Mouse (Mus musculus) kidney, embryonic 14.5 days (tissue): ENCODE data around the gene Mllt10. TPM values are rescaled to one million over a fixed set of nuclear protein-coding genes. Genes with fewer than 3 reads are reported as not detected.

Experiments used
- ATAC-seq: fragments of 200-750 bp; cut with Nextera tagmentation; 2 replicates; pipeline ENCODE4 v1.8.0; 2017; ENCODE audit warnings: moderate number of reproducible peaks, mild to moderate bottlenecking, moderate TSS enrichment, moderate library complexity; ENCODE audit not compliant: low FRiP score, low TSS enrichment
- H3K27ac ChIP-seq: fragments of 300-500 bp; sonication (generic); 2 replicates; pipeline ENCODE4 v1.5.1; 2014; ENCODE audit warnings: low read depth, mild to moderate bottlenecking, low read length, moderate library complexity, mixed read lengths
- H3K27me3 ChIP-seq: fragments of 300-500 bp; sonication (generic); 2 replicates; pipeline ENCODE4 v1.6.1; 2014; ENCODE audit warnings: mild to moderate bottlenecking, low read length; ENCODE audit not compliant: control insufficient read depth, insufficient read depth
- H3K36me3 ChIP-seq: fragments of 300-500 bp; sonication (generic); 2 replicates; pipeline ENCODE4 v1.6.1; 2014; ENCODE audit warnings: low read length, mixed read lengths; ENCODE audit not compliant: control insufficient read depth, insufficient read depth
- H3K4me1 ChIP-seq: fragments of 300-500 bp; sonication (generic); 2 replicates; pipeline ENCODE4 v1.6.1; 2014; ENCODE audit warnings: low read length, mixed read lengths; ENCODE audit not compliant: control insufficient read depth, insufficient read depth
- H3K4me2 ChIP-seq: fragments of 300-500 bp; sonication (generic); replicated peaks from 2 replicates; pipeline ENCODE4 v1.6.1; 2014; ENCODE audit warnings: low read depth, mild to moderate bottlenecking, low read length
- H3K4me3 ChIP-seq: fragments of 300-500 bp; sonication (generic); 2 replicates; pipeline ENCODE4 v1.5.1; 2014; ENCODE audit warnings: mild to moderate bottlenecking, low read length
- H3K9ac ChIP-seq: fragments of 300-500 bp; sonication (generic); 2 replicates; pipeline ENCODE4 v1.6.1; 2014; ENCODE audit warnings: low read depth, mild to moderate bottlenecking, low read length, moderate library complexity
- H3K9me3 ChIP-seq: fragments of 300-500 bp; sonication (generic); 2 replicates; pipeline ENCODE4 v1.6.1; 2016; ENCODE audit warnings: low read length; ENCODE audit not compliant: control insufficient read depth
- WGBS: fragments of 180-500 bp; shearing (Covaris S2); extraction: QIAGEN DNeasy Blood & Tissue Kit; methylation state at CpG from one replicate; pipeline ENCODE4 v1.1.7; 2014; 5-methylcytosine and 5-hydroxymethylcytosine counted together
- polyA plus RNA-seq: library from polyadenylated mRNA; unstranded; fragments of >200 nt; fragmentation: Nextera tagmentation; extraction: Ambion mirVana; gene quantifications from 2 replicates; pipeline ENCODE4 v1.2.1, GENCODE M21; 2014

The Mllt10 gene
- polyA plus RNA-seq, 1 experiment from 2014 or later, result 58.7 TPM

GRCm38 (mm10) chr2:18208578-18208977 lies 153.5 kb downstream of the Mllt10 start:
- H3K4me3 ChIP-seq, result no peak overlapping the region
- H3K9ac ChIP-seq, result no peak overlapping the region
- ATAC-seq, result no peak
- 94% methylated on average over 6 of the region's 6 CpGs for WGBS
- H3K27me3 ChIP-seq, result no peaks in the 10 kb centered on the region
- H3K4me2 ChIP-seq, result no peak overlapping the region
- H3K27ac ChIP-seq, result no peak overlapping the region
- H3K9me3 ChIP-seq, result no peaks in the 10 kb centered on the region
- no peaks in the 10 kb centered on the region for H3K4me1 ChIP-seq
- H3K36me3 ChIP-seq, result peaks cover 80% of the 10 kb centered on the region

DNA sequence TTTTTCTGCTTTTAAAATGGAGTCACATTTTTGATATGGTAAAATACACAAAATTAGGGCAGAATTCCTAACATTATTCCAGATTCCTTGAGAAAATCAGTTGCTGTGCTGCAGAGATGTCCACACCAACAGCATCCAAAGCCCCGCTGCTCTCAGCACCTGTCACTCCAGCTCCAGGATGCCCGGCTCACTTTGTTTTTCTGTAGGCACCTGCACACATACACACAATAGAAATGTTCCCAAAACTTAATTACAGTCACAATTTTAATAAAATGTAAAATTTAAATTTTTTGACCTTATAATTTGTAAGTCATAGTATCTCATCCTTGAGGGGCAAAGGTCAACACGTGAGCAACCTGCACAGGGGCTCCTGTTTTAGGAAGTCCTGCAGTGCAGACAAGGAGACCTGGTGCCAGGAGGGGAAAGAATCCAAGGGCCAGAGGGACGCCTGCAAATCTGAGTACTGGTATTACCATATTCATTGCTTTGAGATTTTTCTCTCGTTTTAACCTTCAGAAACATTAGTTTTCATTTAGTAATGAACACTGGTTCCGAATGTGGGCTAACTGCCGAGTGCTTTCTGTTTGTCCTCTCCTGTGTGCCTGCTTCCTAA lies 154.3 kb downstream of the Mllt10 start:
- H3K36me3 ChIP-seq, result peaks cover 80% of the 10 kb centered on the region
- H3K9me3 ChIP-seq, result no peaks in the 10 kb centered on the region
- WGBS, result 92% methylated on average over 7 of the region's 7 CpGs
- no peaks in the 10 kb centered on the region for H3K27me3 ChIP-seq
- no peak overlapping the region for H3K4me3 ChIP-seq
- no peak overlapping the region for H3K27ac ChIP-seq
- ATAC-seq, result no peak
- H3K4me1 ChIP-seq, result no peaks in the 10 kb centered on the region
- no peak overlapping the region for H3K4me2 ChIP-seq
- H3K9ac ChIP-seq, result no peak overlapping the region

GRCm38 (mm10) chr2:18209948-18210347 lies 154.9 kb downstream of the Mllt10 start:
- H3K27me3 ChIP-seq, result no peaks in the 10 kb centered on the region
- no peak overlapping the region for H3K9ac ChIP-seq
- no peaks in the 10 kb centered on the region for H3K4me1 ChIP-seq
- 96% methylated on average over 4 of the region's 4 CpGs for WGBS
- H3K4me3 ChIP-seq, result no peak overlapping the region
- no peaks in the 10 kb centered on the region for H3K9me3 ChIP-seq
- H3K4me2 ChIP-seq, result no peak overlapping the region
- no peak for ATAC-seq
- H3K36me3 ChIP-seq, result peaks cover 83% of the 10 kb centered on the region
- H3K27ac ChIP-seq, result no peak overlapping the region

DNA sequence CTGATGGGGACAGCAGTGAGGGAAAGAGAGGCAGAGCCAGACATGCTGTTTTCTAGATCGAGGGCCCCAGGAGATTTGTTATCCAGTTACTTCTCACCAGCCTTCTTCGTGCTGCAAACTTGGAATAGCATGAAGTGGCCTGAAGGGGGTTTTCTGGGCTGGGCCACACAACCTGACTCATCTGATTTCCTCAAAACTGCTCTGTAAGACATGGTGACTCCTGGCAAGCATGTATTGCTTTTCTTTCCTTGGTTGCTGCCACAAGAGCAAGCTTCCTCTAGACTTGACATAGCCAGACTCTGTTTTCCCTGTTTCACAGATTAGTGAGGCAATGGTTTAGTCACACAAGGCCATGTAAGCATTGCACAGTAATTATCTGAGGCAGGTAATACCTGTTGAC lies 159.0 kb downstream of the Mllt10 start:
- WGBS, result 83% methylated on average over 2 of the region's 2 CpGs
- Histone ChIP-seq H3K27ac (no peak overlapping the region), H3K4me3 (no peak overlapping the region), H3K4me1 (peaks cover 3% of the 10 kb centered on the region; the same call in 1 of the 2 replicates), H3K9me3 (no peaks in the 10 kb centered on the region), H3K36me3 (peaks cover 74% of the 10 kb centered on the region), H3K27me3 (no peaks in the 10 kb centered on the region), H3K4me2 (no peak overlapping the region), H3K9ac (no peak overlapping the region)
- no peak for ATAC-seq

- no peak overlapping the region for H3K9ac ChIP-seq
- H3K27ac ChIP-seq, result 0 out of 2 replicates have a peak overlapping the region, but pooled peaks have one; percentile 4
- peak; percentile 85 for ATAC-seq
- peaks cover 49% of the 10 kb centered on the region for H3K36me3 ChIP-seq
- H3K4me3 ChIP-seq, result no peak overlapping the region
- H3K9me3 ChIP-seq, result no peaks in the 10 kb centered on the region
- H3K27me3 ChIP-seq, result no peaks in the 10 kb centered on the region
- 45% methylated on average over 3 of the region's 3 CpGs for WGBS
- no peak overlapping the region for H3K4me2 ChIP-seq
- H3K4me1 ChIP-seq, result peaks cover 7% of the 10 kb centered on the region; the same call in 1 of the 2 replicates
Observed at GRCm38 (mm10) chr2:18217867-18218266, 162.8 kb downstream of the Mllt10 start.

GRCm38 (mm10) chr2:18218500-18218899 lies 163.5 kb downstream of the Mllt10 start:
- Histone ChIP-seq H3K4me1 (peaks cover 7% of the 10 kb centered on the region; the same call in 1 of the 2 replicates), H3K9me3 (no peaks in the 10 kb centered on the region), H3K36me3 (peaks cover 43% of the 10 kb centered on the region), H3K9ac (no peak overlapping the region), H3K27ac (no peak overlapping the region), H3K27me3 (no peaks in the 10 kb centered on the region), H3K4me2 (no peak overlapping the region), H3K4me3 (no peak overlapping the region)
- WGBS, result 59% methylated on average over 5 of the region's 5 CpGs
- ATAC-seq, result no peak

GRCm38 (mm10) chr2:18219136-18219535 lies 164.1 kb downstream of the Mllt10 start:
- Histone ChIP-seq H3K9me3 (no peaks in the 10 kb centered on the region), H3K27me3 (no peaks in the 10 kb centered on the region), H3K9ac (no peak overlapping the region), H3K4me2 (no peak overlapping the region), H3K4me3 (no peak overlapping the region), H3K4me1 (peaks cover 7% of the 10 kb centered on the region; the same call in 1 of the 2 replicates), H3K27ac (no peak overlapping the region), H3K36me3 (peaks cover 37% of the 10 kb centered on the region)
- no peak for ATAC-seq
- WGBS, result 55% methylated on average over 8 of the region's 8 CpGs

DNA sequence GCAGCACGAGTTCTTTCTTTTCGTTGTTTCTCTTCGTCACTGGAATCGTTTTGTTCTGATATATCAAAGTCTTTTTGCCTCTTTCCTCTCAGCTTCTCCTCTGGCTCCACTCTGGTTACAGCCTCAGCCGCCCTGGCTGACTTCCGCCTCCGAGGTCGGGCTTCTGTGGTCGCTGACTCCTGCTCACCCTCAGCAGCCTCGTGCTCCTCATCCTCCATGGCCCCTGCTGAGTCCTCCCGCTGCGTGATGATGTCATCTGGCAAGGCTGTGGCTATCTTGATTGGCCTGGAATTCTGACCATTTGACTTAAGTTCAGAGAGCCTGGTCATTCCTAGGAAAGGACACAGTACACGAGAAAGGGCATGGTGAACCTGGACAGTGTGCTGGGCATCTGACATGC lies 164.5 kb downstream of the Mllt10 start:
- WGBS, result 71% methylated on average over 13 of the region's 13 CpGs
- Histone ChIP-seq H3K9me3 (no peaks in the 10 kb centered on the region), H3K27ac (no peak overlapping the region; the same call in 1 of the 2 replicates), H3K4me1 (peaks cover 7% of the 10 kb centered on the region; the same call in 1 of the 2 replicates), H3K36me3 (peaks cover 32% of the 10 kb centered on the region), H3K27me3 (no peaks in the 10 kb centered on the region), H3K4me3 (no peak overlapping the region), H3K9ac (no peak overlapping the region), H3K4me2 (no peak overlapping the region)
- ATAC-seq, result no peak

GRCm38 (mm10) chr2:18228486-18229062 lies 173.5 kb downstream of the Mllt10 start:
- H3K9me3 ChIP-seq, result no peaks in the 10 kb centered on the region
- H3K36me3 ChIP-seq, result no peaks in the 10 kb centered on the region
- no peak overlapping the region for H3K4me3 ChIP-seq
- H3K9ac ChIP-seq, result no peak overlapping the region
- H3K4me2 ChIP-seq, result no peak overlapping the region
- H3K4me1 ChIP-seq, result peaks cover 8% of the 10 kb centered on the region; the same call in 1 of the 2 replicates
- WGBS, result 22% methylated on average over 8 of the region's 8 CpGs
- ATAC-seq, result peak; percentile 70; the same call in 1 of the 2 replicates
- H3K27me3 ChIP-seq, result no peaks in the 10 kb centered on the region
- no peak overlapping the region for H3K27ac ChIP-seq
